Mouse (Mus musculus) ES-Bruce4 (cell line): ENCODE data around the gene Fcer1a.

ENCODE experiments used
- CTCF ChIP-seq: IDR thresholded peaks from one replicate; pipeline ENCODE4 v1.8.1; 2011; ENCODE audit warnings: low read depth, low read length
- EP300 ChIP-seq: IDR thresholded peaks from 2 replicates; pipeline ENCODE4 v1.6.1; 2011; ENCODE audit warnings: low read depth, low read length; ENCODE audit not compliant: insufficient read depth
- POLR2A ChIP-seq: IDR thresholded peaks from one replicate; pipeline ENCODE4 v1.8.1; 2011; ENCODE audit warnings: low read length; ENCODE audit not compliant: insufficient read depth

DNA sequence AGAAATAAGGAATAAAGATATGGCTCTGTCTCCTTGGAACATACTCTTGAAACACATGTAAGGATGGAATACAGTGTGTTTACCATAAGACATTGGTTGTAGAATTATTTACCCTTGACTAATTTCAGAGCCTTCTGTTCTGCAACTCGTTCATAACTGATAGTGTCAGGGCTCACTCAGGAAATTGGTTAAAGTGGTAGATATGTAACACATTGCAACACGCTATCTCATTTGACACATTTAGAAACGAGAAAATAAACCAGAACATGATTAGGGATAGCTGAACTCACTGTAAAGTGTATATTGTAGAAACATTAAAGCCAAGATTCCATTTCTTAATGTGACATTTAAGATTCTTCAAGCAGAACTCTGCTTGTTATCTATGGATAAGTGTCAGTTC, 35.0 kb downstream of the Fcer1a start:
- no peak for TF ChIP-seq CTCF
- TF ChIP-seq POLR2A, result no peak
- no peak for TF ChIP-seq EP300
